ENCODE assay signal across 8 mouse cellular contexts in genomic region chrX:57503634-57504033, GRCm38 (mm10). TPM values are rescaled to one million over a fixed set of nuclear protein-coding genes. Genes with fewer than 3 reads are reported as not detected.
DNase-seq lines count a peak whose midpoint lies in the region; ATAC-seq and TF ChIP-seq lines count a peak whose summit lies in the region.

Gene Gpr101, minus strand, starts transcription at chrX:57503757.

- no peak for DNase-seq in frontal cortex, postnatal 14 days (ENCODE audit: low spot score in 2 of 2)
- no peak for DNase-seq in stomach, postnatal 0 days (ENCODE audit: low spot score)
- DNase-seq in limb, embryonic 14.5 days (ENCODE audit: low spot score) = no peak
- DNase-seq in right cerebral cortex, postnatal 4 days = peak; percentile 4
- no peak for DNase-seq in layer of hippocampus, adult 11-12 months (ENCODE audit: low spot score)

- H3K27me3 ChIP-seq in stomach, embryonic 14.5 days (ENCODE audit: control insufficient read depth, insufficient read depth, low read length) = peaks cover 5% of the 10 kb centered on the region; the same call in 1 of the 2 replicates
- H3K27me3 ChIP-seq in stomach, postnatal 0 days (ENCODE audit: control insufficient read depth, insufficient read depth, low read length) = no peaks in the 10 kb centered on the region; the same call in 1 of the 2 replicates
- peaks cover 8% of the 10 kb centered on the region; the same call in 1 of the 2 replicates for H3K27me3 ChIP-seq in limb, embryonic 14.5 days (ENCODE audit: control insufficient read depth, insufficient read depth, low read length)

- H3K27ac ChIP-seq in stomach, embryonic 14.5 days (ENCODE audit: low read length) = no peak within 1 kb of the TSS
- no peak within 1 kb of the TSS for H3K27ac ChIP-seq in stomach, postnatal 0 days (replicated peaks)
- no peak within 1 kb of the TSS for H3K27ac ChIP-seq in limb, embryonic 14.5 days (replicated peaks; ENCODE audit: low read depth, low read length)

- peak within 1 kb of the TSS; percentile 38 for H3K4me2 ChIP-seq in stomach, embryonic 14.5 days (replicated peaks; ENCODE audit: low read depth, low read length)
- no peak within 1 kb of the TSS for H3K4me2 ChIP-seq in stomach, postnatal 0 days (replicated peaks; ENCODE audit: low read depth)
- H3K4me2 ChIP-seq in limb, embryonic 14.5 days (replicated peaks; ENCODE audit: low read depth, low read length, severe bottlenecking) = peak within 1 kb of the TSS; percentile 48

- no peak for TF ChIP-seq EP300 in stomach, postnatal 0 days (optimal IDR thresholded peaks at IDR 0.05)

- no peak for TF ChIP-seq CTCF in stomach, postnatal 0 days (IDR thresholded peaks at IDR 0.05; ENCODE audit: low read depth)

- no peak within 1 kb of the TSS for H3K4me3 ChIP-seq in stomach, embryonic 14.5 days (ENCODE audit: low read depth, low read length)
- H3K4me3 ChIP-seq in stomach, postnatal 0 days (ENCODE audit: low read depth, low read length) = no peak within 1 kb of the TSS
- H3K4me3 ChIP-seq in limb, embryonic 14.5 days (replicated peaks; ENCODE audit: low read length) = peak within 1 kb of the TSS; percentile 30

- peak; percentile 67 for ATAC-seq in frontal cortex, adult (ENCODE audit: low TSS enrichment)
- no peak for ATAC-seq in stomach, embryonic 14.5 days (ENCODE audit: insufficient number of reproducible peaks, insufficient read depth, low FRiP score, low read depth)
- ATAC-seq in stomach, postnatal 0 days (ENCODE audit: low FRiP score, low TSS enrichment) = no peak
- ATAC-seq in limb, embryonic 14.5 days (ENCODE audit: low FRiP score, low read depth) = no peak
- no peak for ATAC-seq in megakaryocyte-erythroid progenitor cell, adult 5-6 weeks (replicated peaks; ENCODE audit: low FRiP score, low TSS enrichment, poor library complexity, severe bottlenecking)

- H3K9ac ChIP-seq in stomach, embryonic 14.5 days (replicated peaks; ENCODE audit: low read depth, low read length) = no peak within 1 kb of the TSS
- no peak within 1 kb of the TSS for H3K9ac ChIP-seq in stomach, postnatal 0 days (ENCODE audit: low read length)
- no peak within 1 kb of the TSS for H3K9ac ChIP-seq in limb, embryonic 14.5 days (ENCODE audit: low read depth, low read length, severe bottlenecking)

- H3K36me3 ChIP-seq in stomach, embryonic 14.5 days (ENCODE audit: control insufficient read depth, insufficient read depth, low read length) = no peaks in the 10 kb centered on the region
- no peaks in the 10 kb centered on the region for H3K36me3 ChIP-seq in stomach, postnatal 0 days (ENCODE audit: control insufficient read depth, insufficient read depth, low read length)
- H3K36me3 ChIP-seq in limb, embryonic 14.5 days (ENCODE audit: control insufficient read depth, insufficient read depth, low read length) = no peaks in the 10 kb centered on the region

- H3K9me3 ChIP-seq in stomach, embryonic 14.5 days (ENCODE audit: control insufficient read depth, low read depth, low read length) = no peaks in the 10 kb centered on the region
- no peaks in the 10 kb centered on the region for H3K9me3 ChIP-seq in stomach, postnatal 0 days (ENCODE audit: control insufficient read depth, low read length)
- no peaks in the 10 kb centered on the region for H3K9me3 ChIP-seq in limb, embryonic 14.5 days (ENCODE audit: control insufficient read depth, low read length)

- 13% methylated on average over 26 of the region's 28 CpGs for WGBS in stomach, embryonic 14.5 days
- 14% methylated on average over 18 of the region's 28 CpGs for WGBS in stomach, postnatal 0 days
- WGBS in limb, embryonic 14.5 days = 12% methylated on average over 23 of the region's 28 CpGs

- no peak for TF ChIP-seq POLR2A in limb, embryonic 14.5 days (IDR thresholded peaks at IDR 0.05; ENCODE audit: borderline replicate concordance, extremely low read depth, insufficient read depth, insufficient read length)

- H3K4me1 ChIP-seq in stomach, embryonic 14.5 days (ENCODE audit: control insufficient read depth, insufficient read depth, low read length) = no peaks in the 10 kb centered on the region
- H3K4me1 ChIP-seq in stomach, postnatal 0 days (replicated peaks; ENCODE audit: control insufficient read depth, insufficient read depth) = no peaks in the 10 kb centered on the region
- no peaks in the 10 kb centered on the region for H3K4me1 ChIP-seq in limb, embryonic 14.5 days (ENCODE audit: control insufficient read depth, insufficient read depth, low read length)

RNA-seq across cellular contexts. Expression of gene Gpr101, which starts in this region (rescaled TPM):
- polyA plus RNA-seq in stomach, embryonic 14.5 days (2014; fragmentation: Nextera tagmentation; extraction: Ambion mirVana) = not detected in 2 replicates
- not detected in 2 replicates for polyA plus RNA-seq in stomach, postnatal 0 days (2015; fragmentation: Nextera tagmentation; extraction: Ambion mirVana)
- polyA plus RNA-seq in limb, embryonic 14.5 days (2012; rRNA removed) = 0.01 and 0.03 TPM in 2 replicates
- not detected in 2 replicates for polyA plus RNA-seq in limb, embryonic 14.5 days (2014; fragmentation: Nextera tagmentation; extraction: Ambion mirVana)
- total RNA-seq in megakaryocyte-erythroid progenitor cell, adult 5-6 weeks (2014; fragmentation: Nextera tagmentation) = not detected in 2 replicates
- total RNA-seq in megakaryocyte-erythroid progenitor cell, adult 5-6 weeks (2017) = not detected in 2 replicates
